Mouse (Mus musculus): Measurements from ENCODE around the gene Pdss2. TPM values are rescaled to one million over a fixed set of nuclear protein-coding genes. Genes with fewer than 3 reads are reported as not detected.
A peak's percentile ranks its signal among the peaks of the same experiment; 100 is the strongest.
"Not testable (repeated sequence)": the region's sequence is repeated elsewhere in the genome, so short reads cannot be mapped to it uniquely, and the experiment has no call there.

The Pdss2 gene
- polyA plus RNA-seq, 1 experiment from 2014 or later = 17.0 TPM

DNA sequence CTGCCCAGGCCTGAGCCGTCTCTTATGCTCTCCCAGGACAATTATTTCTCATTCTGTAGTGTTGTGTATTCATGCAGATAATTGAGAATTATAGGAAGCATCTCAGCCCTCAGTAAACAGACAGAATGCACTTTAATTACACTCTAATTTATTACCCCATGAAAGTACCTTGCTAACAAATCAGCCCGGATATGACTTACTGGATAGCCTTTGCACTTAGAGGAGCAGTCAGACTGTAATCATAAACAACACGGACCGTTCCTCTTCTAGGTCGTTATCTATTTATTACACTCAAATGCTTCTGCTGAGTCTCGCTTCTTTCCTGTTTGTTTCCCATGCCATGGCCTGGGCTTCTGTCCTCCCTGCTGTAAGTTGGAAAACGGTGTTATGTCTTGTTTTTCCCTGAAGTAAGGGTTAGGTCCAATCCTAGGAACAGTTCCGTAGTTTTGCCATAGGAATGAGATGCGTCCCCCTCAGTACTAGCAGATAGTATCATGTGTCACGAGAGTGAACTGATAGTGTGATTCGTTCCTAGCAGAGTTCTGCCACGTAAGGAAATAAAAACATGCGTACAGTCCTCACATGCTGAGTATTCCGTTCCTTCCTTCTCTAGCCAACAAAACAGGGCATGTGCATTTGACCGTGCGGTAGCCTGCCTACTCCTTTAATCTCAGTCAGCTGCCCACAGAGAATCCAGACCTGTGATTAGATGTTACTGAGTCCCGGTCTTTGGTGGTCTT, 24.3 kb downstream of the Pdss2 start:
- Histone ChIP-seq H3K36me3 (no peaks in the 10 kb centered on the region), H3K9ac (no peak overlapping the region), H3K9me3 (no peaks in the 10 kb centered on the region), H3K4me1 (replicated peaks) (peaks cover 6% of the 10 kb centered on the region; the same call in 1 of the 2 replicates), H3K27me3 (no peaks in the 10 kb centered on the region), H3K4me3 (no peak overlapping the region), H3K4me2 (no peak overlapping the region), H3K27ac (replicated peaks) (no peak overlapping the region)
- ATAC-seq (ENCODE audit: low FRiP score, low read depth) = no peak
- 58% methylated on average over 17 of the region's 17 CpGs for WGBS

DNA sequence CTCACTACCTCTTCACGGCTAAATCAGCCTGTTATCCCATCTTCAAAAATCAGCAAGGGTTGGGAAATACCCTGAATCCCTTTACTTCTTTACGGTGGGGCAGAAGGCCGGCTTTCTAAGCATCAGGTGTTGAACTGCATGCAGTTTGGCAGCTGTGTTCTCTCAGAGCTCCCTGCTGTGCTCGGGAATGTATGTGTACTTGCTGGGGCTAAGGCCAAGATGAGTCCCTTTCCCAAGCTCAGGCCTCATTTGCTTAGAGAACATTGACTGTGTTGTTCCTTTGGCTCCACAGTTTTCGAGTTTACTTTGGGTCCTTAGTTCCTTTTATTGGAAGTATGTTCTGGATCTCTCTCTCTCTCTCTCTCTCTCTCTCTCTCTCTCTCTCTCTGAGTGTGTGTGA, 26.7 kb downstream of the Pdss2 start:
- Histone ChIP-seq H3K4me2 (no peak overlapping the region), H3K36me3 (no peaks in the 10 kb centered on the region), H3K9ac (no peak overlapping the region), H3K9me3 (no peaks in the 10 kb centered on the region), H3K4me1 (replicated peaks) (peaks cover 12% of the 10 kb centered on the region), H3K27me3 (no peaks in the 10 kb centered on the region), H3K4me3 (no peak overlapping the region), H3K27ac (replicated peaks) (0 out of 2 replicates have a peak overlapping the region, but pooled peaks have one; percentile 20)
- WGBS = 46% methylated on average over 5 of the region's 5 CpGs
- no peak for ATAC-seq (ENCODE audit: low FRiP score, low read depth)

DNA sequence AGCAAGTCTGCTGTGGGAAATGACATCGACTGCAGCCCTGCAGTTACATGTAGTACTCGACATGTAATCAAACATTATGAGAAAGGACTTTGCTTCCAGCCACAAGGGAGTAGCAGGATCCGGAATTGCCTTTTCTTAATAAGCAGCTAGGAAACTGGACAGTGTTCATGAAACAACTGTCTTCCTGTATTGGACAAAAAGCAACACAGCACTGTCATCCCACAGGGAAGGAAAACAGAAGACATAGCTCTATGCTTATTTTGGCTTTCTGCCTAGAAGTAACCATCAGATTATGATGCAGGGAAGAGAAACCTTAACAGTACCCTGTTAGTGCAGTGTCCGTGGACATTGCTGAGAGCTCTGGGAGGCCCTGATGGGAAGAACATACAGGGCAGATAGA, 31.0 kb downstream of the Pdss2 start:
- no peaks in the 10 kb centered on the region for H3K27me3 ChIP-seq
- H3K27ac ChIP-seq (replicated peaks) = peak overlapping the region; percentile 38; the same call in 1 of the 2 replicates
- H3K4me1 ChIP-seq (replicated peaks) = peaks cover 6% of the 10 kb centered on the region
- H3K36me3 ChIP-seq = no peaks in the 10 kb centered on the region
- H3K4me3 ChIP-seq = no peak overlapping the region
- ATAC-seq (ENCODE audit: low FRiP score, low read depth) = no peak
- WGBS = 48% methylated on average over 4 of the region's 4 CpGs
- no peak overlapping the region for H3K9ac ChIP-seq
- H3K4me2 ChIP-seq = no peak overlapping the region
- H3K9me3 ChIP-seq = no peaks in the 10 kb centered on the region

DNA sequence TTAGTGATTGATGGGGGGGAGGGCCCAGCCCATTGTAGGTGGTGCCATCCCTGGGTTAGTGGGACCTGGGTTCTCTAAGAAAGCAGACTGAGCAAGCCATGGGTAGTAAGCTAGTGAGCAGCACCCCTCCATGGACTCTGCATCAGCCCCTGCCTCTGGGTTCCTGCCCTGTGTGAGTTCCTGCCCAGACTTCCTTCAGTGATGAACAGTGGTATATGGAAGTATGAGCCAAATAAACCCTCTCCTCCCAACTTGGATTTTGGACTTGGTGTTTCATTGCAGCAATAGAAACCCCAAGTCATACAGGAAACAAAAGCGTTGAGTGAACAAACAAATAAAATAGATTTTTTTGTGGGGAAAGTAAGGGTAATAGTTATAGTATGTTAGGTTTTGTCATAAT, 35.7 kb downstream of the Pdss2 start:
- not testable (repeated sequence) for H3K9ac ChIP-seq; H3K27ac ChIP-seq (replicated peaks); ATAC-seq (ENCODE audit: low FRiP score, low read depth); H3K27me3 ChIP-seq; H3K4me1 ChIP-seq (replicated peaks); H3K9me3 ChIP-seq; H3K4me3 ChIP-seq; H3K36me3 ChIP-seq; H3K4me2 ChIP-seq
- WGBS = no CpG with 5 or more reads among the region's 1 CpGs

DNA sequence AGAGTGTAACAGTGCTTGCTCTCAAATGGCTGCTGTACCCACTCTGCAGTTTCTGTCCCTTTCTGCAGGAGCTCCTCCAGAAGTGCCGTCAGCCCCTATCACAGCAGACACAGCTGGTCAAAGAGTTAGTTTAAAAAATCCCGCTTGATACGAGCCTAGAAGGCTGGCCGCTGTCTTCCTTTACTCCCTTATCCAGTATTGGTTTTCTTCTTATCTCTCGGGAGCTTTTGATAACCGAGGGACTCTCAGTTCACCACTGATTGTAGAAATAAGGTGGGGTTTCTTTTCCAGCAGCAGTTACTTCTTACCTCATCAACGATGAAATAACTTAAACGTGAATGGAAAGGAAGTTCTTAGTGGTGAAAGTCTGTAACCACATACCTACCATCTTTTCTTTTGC, 36.2 kb downstream of the Pdss2 start:
- ATAC-seq (ENCODE audit: low FRiP score, low read depth); H3K9ac ChIP-seq; H3K4me3 ChIP-seq; H3K9me3 ChIP-seq; H3K4me1 ChIP-seq (replicated peaks); H3K4me2 ChIP-seq; H3K27ac ChIP-seq (replicated peaks); H3K27me3 ChIP-seq; H3K36me3 ChIP-seq: not testable (repeated sequence)
- 90% methylated on average over 8 of the region's 8 CpGs for WGBS

DNA sequence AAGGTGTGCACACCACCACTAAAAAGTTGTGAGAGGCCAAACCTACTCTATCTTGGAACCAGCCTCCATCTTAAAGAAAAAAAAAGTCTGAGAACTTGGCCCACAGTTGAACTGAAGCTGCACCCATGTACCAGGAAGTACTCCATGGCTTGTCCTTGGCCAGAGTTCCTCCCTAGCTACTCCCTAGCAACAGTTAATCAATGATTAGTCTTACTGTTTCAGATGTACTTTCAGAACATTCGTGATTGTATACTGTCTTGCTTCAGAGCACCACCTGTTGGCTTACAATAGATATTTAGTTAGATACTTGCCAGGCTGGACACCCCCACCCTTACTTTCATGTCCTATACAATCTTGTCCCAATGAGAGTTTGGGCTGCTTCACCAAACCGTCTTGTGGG, 50.0 kb downstream of the Pdss2 start:
- H3K9me3 ChIP-seq = no peaks in the 10 kb centered on the region
- 81% methylated on average over 2 of the region's 2 CpGs for WGBS
- no peaks in the 10 kb centered on the region for H3K27me3 ChIP-seq
- H3K36me3 ChIP-seq = no peaks in the 10 kb centered on the region
- no peak overlapping the region for H3K4me3 ChIP-seq
- no peak overlapping the region for H3K9ac ChIP-seq
- H3K27ac ChIP-seq (replicated peaks) = no peak overlapping the region
- H3K4me2 ChIP-seq = no peak overlapping the region
- ATAC-seq (ENCODE audit: low FRiP score, low read depth) = no peak
- 0 out of 2 replicates have a peak, but pooled peaks cover 2% of the 10 kb centered on the region for H3K4me1 ChIP-seq (replicated peaks)

DNA sequence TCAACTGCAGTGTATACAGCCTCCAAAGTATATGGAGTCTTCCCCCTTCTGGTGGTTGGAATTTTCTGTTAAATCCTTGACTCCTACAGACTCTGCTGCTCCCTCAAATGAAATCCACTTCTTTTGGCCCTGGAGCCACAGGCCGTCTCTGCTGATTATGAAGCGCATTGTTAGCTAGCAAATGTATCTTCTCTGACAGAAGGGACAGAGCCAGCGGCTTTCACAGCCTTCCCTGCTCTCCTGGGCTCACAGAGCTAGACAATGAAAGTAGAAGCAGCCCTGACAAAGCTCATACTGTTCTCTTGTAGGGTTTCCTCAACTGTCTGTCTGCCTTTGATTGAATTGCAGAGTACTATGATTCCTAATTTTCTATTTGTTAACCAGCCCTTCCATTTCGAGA, 51.1 kb downstream of the Pdss2 start:
- no peak for ATAC-seq (ENCODE audit: low FRiP score, low read depth)
- no peak overlapping the region; the same call in 1 of the 2 replicates for H3K27ac ChIP-seq (replicated peaks)
- H3K36me3 ChIP-seq = no peaks in the 10 kb centered on the region
- 53% methylated on average over 4 of the region's 4 CpGs for WGBS
- H3K27me3 ChIP-seq = no peaks in the 10 kb centered on the region
- H3K4me2 ChIP-seq = no peak overlapping the region
- H3K9me3 ChIP-seq = no peaks in the 10 kb centered on the region
- 0 out of 2 replicates have a peak, but pooled peaks cover 2% of the 10 kb centered on the region for H3K4me1 ChIP-seq (replicated peaks)
- no peak overlapping the region for H3K9ac ChIP-seq
- no peak overlapping the region for H3K4me3 ChIP-seq

DNA sequence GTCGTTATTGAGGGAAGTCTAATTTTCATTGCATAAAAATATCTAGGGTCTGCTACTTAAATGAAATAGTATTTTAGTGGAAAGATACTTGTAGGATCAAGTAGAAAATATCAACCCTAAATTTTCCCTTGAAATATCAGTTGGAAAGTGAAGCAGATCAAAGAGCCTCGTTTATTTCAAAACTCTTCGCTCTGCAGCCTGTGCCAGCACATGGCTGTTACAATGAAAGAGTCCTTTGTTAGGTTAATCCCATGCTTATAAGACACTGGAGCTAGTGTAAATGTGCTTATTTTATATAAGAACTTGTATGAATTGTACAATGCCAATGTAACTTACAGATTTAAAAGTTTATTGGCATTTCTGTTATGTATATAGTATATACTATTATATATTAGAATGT, 51.8 kb downstream of the Pdss2 start:
- no peaks in the 10 kb centered on the region for H3K36me3 ChIP-seq
- WGBS = 67% methylated on average over 3 of the region's 3 CpGs
- H3K27me3 ChIP-seq = no peaks in the 10 kb centered on the region

DNA sequence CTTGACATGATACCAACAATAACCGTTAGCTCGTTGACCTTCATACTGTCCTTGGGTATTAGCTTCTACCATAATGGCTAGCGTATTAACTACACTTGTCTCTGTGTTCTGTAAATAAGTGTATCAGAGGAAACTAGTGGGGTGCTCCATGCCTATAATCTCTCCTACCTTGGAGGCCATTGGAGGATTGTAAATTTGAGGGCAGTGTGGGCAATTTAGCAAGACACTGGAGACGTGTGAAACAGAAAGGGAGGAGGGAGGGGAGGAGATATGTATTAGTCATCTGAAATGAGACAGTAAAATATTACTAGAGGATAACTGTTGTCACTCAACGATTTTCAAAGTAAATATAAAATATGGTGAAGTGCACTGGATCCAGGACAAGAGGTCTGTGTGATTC, 54.2 kb downstream of the Pdss2 start:
- H3K4me2 ChIP-seq = no peak overlapping the region
- H3K9ac ChIP-seq = no peak overlapping the region
- no peak overlapping the region for H3K4me3 ChIP-seq
- no peak for ATAC-seq (ENCODE audit: low FRiP score, low read depth)
- H3K27me3 ChIP-seq = no peaks in the 10 kb centered on the region
- H3K27ac ChIP-seq (replicated peaks) = no peak overlapping the region
- H3K4me1 ChIP-seq (replicated peaks) = peaks cover 8% of the 10 kb centered on the region
- 68% methylated on average over 5 of the region's 5 CpGs for WGBS
- no peaks in the 10 kb centered on the region for H3K36me3 ChIP-seq
- H3K9me3 ChIP-seq = no peaks in the 10 kb centered on the region

More for the DNA sequence above, 51.8 kb downstream of the Pdss2 start:
- H3K27ac ChIP-seq (replicated peaks) = no peak overlapping the region
- no peak overlapping the region for H3K4me2 ChIP-seq
- H3K9me3 ChIP-seq = no peaks in the 10 kb centered on the region
- H3K4me1 ChIP-seq (replicated peaks) = 0 out of 2 replicates have a peak, but pooled peaks cover 2% of the 10 kb centered on the region
- H3K9ac ChIP-seq = no peak overlapping the region
- no peak overlapping the region for H3K4me3 ChIP-seq
- no peak for ATAC-seq (ENCODE audit: low FRiP score, low read depth)

DNA sequence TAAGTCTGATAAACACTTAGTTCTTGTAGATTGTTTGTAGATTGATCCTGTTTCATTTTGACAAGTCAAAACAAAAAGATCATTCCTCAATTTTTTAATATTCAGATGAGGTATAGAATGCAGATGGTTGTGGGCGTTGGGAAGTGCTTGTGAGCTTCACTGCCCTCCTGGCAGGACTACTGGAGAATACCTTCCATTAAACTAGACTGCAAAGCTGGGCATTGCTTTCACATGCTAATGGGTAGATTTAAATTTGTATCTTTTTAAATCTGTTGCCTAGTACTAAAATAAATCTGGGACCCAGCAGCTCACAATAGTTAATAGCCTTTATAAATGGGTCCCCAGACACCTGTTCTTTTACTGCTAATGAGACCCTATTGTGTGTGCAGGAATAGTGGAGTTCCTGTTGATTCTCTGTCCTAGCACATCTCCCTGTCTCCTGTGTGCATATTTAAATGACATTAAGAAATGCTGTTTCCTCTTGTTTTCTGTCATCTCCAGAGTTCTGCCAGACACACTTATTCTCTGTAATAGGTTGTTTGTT, 54.9 kb downstream of the Pdss2 start:
- Histone ChIP-seq H3K36me3 (no peaks in the 10 kb centered on the region), H3K27me3 (no peaks in the 10 kb centered on the region), H3K4me3 (no peak overlapping the region), H3K9me3 (no peaks in the 10 kb centered on the region), H3K4me1 (replicated peaks) (peaks cover 8% of the 10 kb centered on the region), H3K4me2 (no peak overlapping the region), H3K9ac (no peak overlapping the region), H3K27ac (replicated peaks) (no peak overlapping the region)
- no peak for ATAC-seq (ENCODE audit: low FRiP score, low read depth)
- WGBS = 36% methylated on average over 1 of the region's 1 CpGs

DNA sequence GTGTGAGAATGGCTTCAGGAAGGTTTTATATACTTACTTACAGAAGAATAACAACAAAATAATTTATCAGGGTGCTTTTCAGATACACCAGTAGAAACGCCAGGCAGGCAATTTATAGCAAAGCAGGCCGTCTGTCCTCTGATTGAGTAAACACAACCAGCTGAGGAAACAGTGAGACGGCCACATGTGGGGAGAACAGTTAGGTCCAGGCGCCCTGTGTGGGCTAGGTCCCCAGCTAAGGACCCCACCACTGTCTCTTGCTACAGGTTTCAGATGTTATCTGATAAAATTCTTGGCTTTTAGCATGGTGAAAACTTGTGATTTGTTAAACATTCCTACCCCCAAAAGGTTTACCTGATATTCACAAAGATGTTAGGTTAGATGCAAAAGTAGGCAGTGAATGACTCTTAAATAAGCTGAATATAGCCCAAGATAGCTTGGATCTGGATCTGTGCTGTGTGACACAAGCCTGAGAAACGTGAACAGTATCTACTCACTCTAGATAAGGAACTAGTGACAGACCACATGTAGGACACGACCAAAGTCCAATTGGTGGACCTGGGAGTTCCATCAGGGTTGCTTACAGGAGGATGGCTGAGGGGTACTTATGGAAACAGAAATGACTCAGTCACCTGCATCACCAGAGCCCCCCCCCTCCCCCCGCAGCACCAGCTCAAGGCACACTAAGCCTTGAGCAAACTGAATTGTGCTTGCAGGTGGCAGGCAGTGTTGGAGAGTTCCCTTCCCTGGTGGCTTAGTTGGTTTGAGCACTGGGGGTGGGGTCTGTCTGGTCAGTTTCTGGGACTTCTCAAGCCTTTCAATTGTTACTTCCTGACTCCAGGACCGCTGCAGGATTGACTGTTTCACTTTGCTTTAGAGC, 56.2 kb downstream of the Pdss2 start:
- H3K27ac ChIP-seq (replicated peaks) = no peak overlapping the region
- ATAC-seq (ENCODE audit: low FRiP score, low read depth) = no peak

More for the DNA sequence above, 56.2 kb downstream of the Pdss2 start:
- 72% methylated on average over 8 of the region's 8 CpGs for WGBS
- Histone ChIP-seq H3K9me3 (no peaks in the 10 kb centered on the region), H3K4me2 (no peak overlapping the region), H3K27me3 (no peaks in the 10 kb centered on the region), H3K36me3 (no peaks in the 10 kb centered on the region), H3K9ac (no peak overlapping the region), H3K4me3 (no peak overlapping the region), H3K4me1 (replicated peaks) (peaks cover 6% of the 10 kb centered on the region)
